Mouse (Mus musculus) lung, embryonic 15.5 days (tissue): ENCODE data around the gene Ccdc130. TPM values are rescaled to one million over a fixed set of nuclear protein-coding genes. Genes with fewer than 3 reads are reported as not detected.

Experiments
- ATAC-seq: fragments of 200-750 bp; cut with Nextera tagmentation; 2 replicates; pipeline ENCODE4 v1.8.0; 2017; ENCODE audit warnings: moderate number of reproducible peaks, borderline replicate concordance; ENCODE audit not compliant: low FRiP score, low TSS enrichment; ENCODE audit errors: extremely low read depth
- H3K27ac ChIP-seq: fragments of 300-500 bp; sonication (generic); 2 replicates; pipeline ENCODE4 v1.5.1; 2015; ENCODE audit warnings: moderate library complexity, mild to moderate bottlenecking, inconsistent platforms
- H3K27me3 ChIP-seq: fragments of 300-500 bp; sonication (generic); 2 replicates; pipeline ENCODE4 v1.6.1; 2015; ENCODE audit warnings: inconsistent platforms
- H3K36me3 ChIP-seq: fragments of 300-500 bp; sonication (generic); 2 replicates; pipeline ENCODE4 v1.6.1; 2015; ENCODE audit warnings: inconsistent platforms
- H3K4me1 ChIP-seq: fragments of 300-500 bp; sonication (generic); 2 replicates; pipeline ENCODE4 v1.6.1; 2015; ENCODE audit warnings: inconsistent platforms
- H3K4me2 ChIP-seq: fragments of 300-500 bp; sonication (generic); 2 replicates; pipeline ENCODE4 v1.6.1; 2015; ENCODE audit warnings: inconsistent platforms, mild to moderate bottlenecking, moderate library complexity
- H3K4me3 ChIP-seq: fragments of 300-500 bp; sonication (generic); 2 replicates; pipeline ENCODE4 v1.5.1; 2015; ENCODE audit warnings: mild to moderate bottlenecking, inconsistent platforms
- H3K9ac ChIP-seq: fragments of 300-500 bp; sonication (generic); 2 replicates; pipeline ENCODE4 v1.6.1; 2015; ENCODE audit warnings: inconsistent platforms
- H3K9me3 ChIP-seq: fragments of 300-500 bp; sonication (generic); 2 replicates; pipeline ENCODE4 v1.6.1; 2016; ENCODE audit warnings: inconsistent platforms
- WGBS: fragments of 180-500 bp; shearing (Covaris S2); methylation state at CpG from one replicate; pipeline ENCODE4 v1.1.7; 2015; 5-methylcytosine and 5-hydroxymethylcytosine counted together
- polyA plus RNA-seq: library from polyadenylated mRNA; unstranded; fragments of >200 nt; fragmentation: Nextera tagmentation; extraction: Ambion mirVana; gene quantifications from 2 replicates; pipeline ENCODE4 v1.2.1, GENCODE M21; 2015

Ccdc130 gene
- polyA plus RNA-seq, 1 experiment from 2014 or later = 20.5 TPM

GRCm38 (mm10) chr8:84236410-84236997 is 33.7 kb downstream of the Ccdc130 start:
- 0% methylated on average over 23 of the region's 30 CpGs for WGBS
- H3K27ac ChIP-seq = peak overlapping the region; percentile 64
- ATAC-seq = peak; percentile 0; the same call in 1 of the 2 replicates

GRCm38 (mm10) chr8:84235746-84236409 is 34.3 kb downstream of the Ccdc130 start:
- no peaks in the 10 kb centered on the region for H3K9me3 ChIP-seq
- peak overlapping the region; percentile 85 for H3K4me3 ChIP-seq
- H3K4me1 ChIP-seq = peaks cover 20% of the 10 kb centered on the region
- no peaks in the 10 kb centered on the region for H3K27me3 ChIP-seq
- WGBS = 17% methylated on average over 10 of the region's 10 CpGs
- peak overlapping the region; percentile 78 for H3K4me2 ChIP-seq
- peaks cover 22% of the 10 kb centered on the region; the same call in 1 of the 2 replicates for H3K36me3 ChIP-seq
- peak overlapping the region; percentile 91 for H3K9ac ChIP-seq
- peak overlapping the region; percentile 64 for H3K27ac ChIP-seq
- no peak for ATAC-seq

More at GRCm38 (mm10) chr8:84236410-84236997, 33.7 kb downstream of the Ccdc130 start:
- peaks cover 19% of the 10 kb centered on the region; the same call in 1 of the 2 replicates for H3K36me3 ChIP-seq
- peak overlapping the region; percentile 85 for H3K4me3 ChIP-seq
- H3K27me3 ChIP-seq = no peaks in the 10 kb centered on the region
- peak overlapping the region; percentile 78 for H3K4me2 ChIP-seq
- peaks cover 20% of the 10 kb centered on the region for H3K4me1 ChIP-seq
- H3K9ac ChIP-seq = peak overlapping the region; percentile 91
- no peaks in the 10 kb centered on the region for H3K9me3 ChIP-seq

DNA sequence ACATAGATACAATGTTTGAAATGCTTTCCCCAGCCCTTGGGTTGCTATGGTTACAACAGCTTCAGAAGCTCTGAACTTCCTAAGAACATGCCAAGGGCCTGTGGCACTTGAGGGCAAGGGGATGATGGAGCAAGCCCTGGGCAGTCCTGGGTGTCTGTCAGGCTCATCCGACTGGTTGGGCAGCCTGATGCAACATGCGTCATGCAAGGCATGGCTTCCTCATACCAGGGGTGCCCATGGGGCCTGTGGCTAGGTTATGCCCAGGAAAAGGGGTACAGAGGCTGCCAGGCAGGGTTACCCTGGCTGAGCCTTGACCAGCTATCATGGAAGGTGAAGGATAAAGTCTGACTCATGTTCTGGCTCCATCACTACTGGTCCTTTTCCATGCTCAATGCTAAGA is 37.1 kb downstream of the Ccdc130 start:
- no peak overlapping the region for H3K9ac ChIP-seq
- WGBS = 79% methylated on average over 2 of the region's 2 CpGs

GRCm38 (mm10) chr8:84230735-84231134 is 39.4 kb downstream of the Ccdc130 start:
- Histone ChIP-seq H3K4me1 (peaks cover 7% of the 10 kb centered on the region), H3K36me3 (peaks cover 73% of the 10 kb centered on the region)
- 73% methylated on average over 17 of the region's 17 CpGs for WGBS

More for the DNA sequence above, 37.1 kb downstream of the Ccdc130 start:
- ATAC-seq = no peak
- H3K4me2 ChIP-seq = no peak overlapping the region
- peaks cover 49% of the 10 kb centered on the region for H3K36me3 ChIP-seq
- no peaks in the 10 kb centered on the region for H3K9me3 ChIP-seq
- no peak overlapping the region for H3K4me3 ChIP-seq
- no peaks in the 10 kb centered on the region for H3K27me3 ChIP-seq
- no peak overlapping the region for H3K27ac ChIP-seq
- peaks cover 19% of the 10 kb centered on the region for H3K4me1 ChIP-seq

DNA sequence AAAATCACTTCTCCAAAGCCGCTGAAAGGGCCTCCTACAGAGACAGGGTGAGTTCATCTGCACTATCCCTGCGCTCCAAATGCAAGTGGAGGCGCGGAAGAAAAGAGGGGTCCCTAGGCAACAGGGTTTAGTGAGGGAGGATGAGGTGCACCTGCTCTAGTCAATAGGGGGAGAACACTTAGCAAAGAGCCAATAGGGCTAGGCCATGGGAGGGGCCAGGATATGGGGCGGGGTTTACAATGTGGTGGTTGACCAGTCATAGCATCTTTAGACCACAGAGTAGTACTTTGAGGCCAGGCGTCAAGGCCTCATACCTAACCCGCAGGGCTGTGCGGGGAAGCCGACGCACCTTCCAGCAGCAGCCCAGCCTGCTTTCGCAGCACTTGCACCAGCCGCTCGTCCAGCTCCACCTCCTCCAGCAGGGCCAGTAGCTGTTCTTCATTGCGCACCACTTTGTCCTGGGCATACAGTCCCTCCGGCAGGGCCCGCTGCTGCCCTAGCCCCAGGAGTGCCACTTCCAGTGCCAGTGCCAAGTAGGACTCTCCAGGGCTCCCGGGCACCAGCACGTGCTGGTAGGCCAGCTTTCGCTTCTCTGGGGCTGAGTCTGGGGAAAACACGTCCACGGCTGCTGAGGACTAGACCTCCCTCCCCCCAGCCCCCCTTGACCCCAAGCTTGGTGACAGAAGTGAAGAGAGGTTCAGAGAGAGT is 46.7 kb downstream of the Ccdc130 start:
- H3K36me3 ChIP-seq = peaks cover 93% of the 10 kb centered on the region
- H3K9me3 ChIP-seq = no peaks in the 10 kb centered on the region
- H3K27me3 ChIP-seq = no peaks in the 10 kb centered on the region
- no peak overlapping the region for H3K4me2 ChIP-seq
- WGBS = 82% methylated on average over 21 of the region's 21 CpGs
- no peaks in the 10 kb centered on the region for H3K4me1 ChIP-seq
- no peak overlapping the region for H3K9ac ChIP-seq
- no peak overlapping the region for H3K27ac ChIP-seq
- ATAC-seq = no peak
- no peak overlapping the region for H3K4me3 ChIP-seq

More at GRCm38 (mm10) chr8:84230735-84231134, 39.4 kb downstream of the Ccdc130 start:
- no peak overlapping the region for H3K9ac ChIP-seq
- H3K27ac ChIP-seq = no peak overlapping the region
- H3K4me2 ChIP-seq = no peak overlapping the region
- no peaks in the 10 kb centered on the region for H3K27me3 ChIP-seq
- H3K4me3 ChIP-seq = no peak overlapping the region
- no peak for ATAC-seq
- H3K9me3 ChIP-seq = no peaks in the 10 kb centered on the region

DNA sequence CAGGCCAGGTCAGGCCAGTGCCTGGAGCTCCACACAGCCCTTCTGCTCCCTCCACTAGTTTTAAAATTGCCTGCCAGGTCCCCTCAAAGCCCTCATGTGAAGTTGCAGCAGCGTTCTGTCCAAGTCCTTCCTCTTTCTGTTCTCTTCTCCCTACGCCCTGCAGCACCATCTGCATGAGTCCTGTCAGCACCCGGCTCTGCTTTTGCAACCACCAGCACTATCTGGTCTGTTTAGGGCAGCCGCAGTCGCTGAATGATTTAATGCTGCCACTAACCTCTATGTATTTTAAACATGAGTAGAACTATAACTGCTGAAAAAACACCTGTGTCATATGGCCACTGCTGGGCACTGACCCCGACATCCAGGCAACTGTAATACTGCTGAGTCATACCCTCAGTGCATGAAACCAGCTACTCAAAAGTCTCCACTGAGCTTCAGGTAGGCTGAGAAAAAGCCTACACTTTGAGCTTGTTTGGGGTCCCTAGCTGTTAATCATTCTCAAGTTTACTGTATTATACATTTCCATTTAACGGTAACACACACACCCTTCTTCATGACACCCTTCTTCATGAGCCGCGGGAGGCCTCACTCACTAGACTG is 47.5 kb downstream of the Ccdc130 start:
- no peaks in the 10 kb centered on the region for H3K4me1 ChIP-seq
- no peak overlapping the region for H3K4me3 ChIP-seq
- H3K27me3 ChIP-seq = no peaks in the 10 kb centered on the region
- H3K9me3 ChIP-seq = no peaks in the 10 kb centered on the region
- H3K9ac ChIP-seq = no peak overlapping the region
- ATAC-seq = no peak
- H3K27ac ChIP-seq = no peak overlapping the region
- peaks cover 93% of the 10 kb centered on the region for H3K36me3 ChIP-seq
- 88% methylated on average over 9 of the region's 9 CpGs for WGBS
- H3K4me2 ChIP-seq = no peak overlapping the region

DNA sequence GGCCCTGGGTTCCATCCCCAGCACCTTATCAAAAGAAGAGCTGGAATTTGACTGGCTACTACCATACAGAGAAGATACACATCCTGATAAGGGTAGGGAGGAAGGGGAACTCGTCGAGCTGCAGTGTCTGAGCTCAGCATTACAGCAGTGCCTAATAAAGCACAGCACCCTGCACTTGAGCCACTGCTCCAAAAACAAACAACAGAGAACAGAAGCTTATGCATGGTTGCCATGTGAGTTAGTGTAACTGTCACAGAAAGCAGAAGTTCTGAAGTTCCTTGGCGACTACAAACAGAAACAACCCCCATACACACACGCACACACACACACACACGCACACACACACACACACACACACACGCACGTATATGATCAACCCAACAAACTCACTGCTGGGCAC is 50.1 kb downstream of the Ccdc130 start:
- H3K27me3 ChIP-seq = no peaks in the 10 kb centered on the region
- ATAC-seq = no peak
- peaks cover 84% of the 10 kb centered on the region for H3K36me3 ChIP-seq
- no peaks in the 10 kb centered on the region for H3K4me1 ChIP-seq
- H3K4me3 ChIP-seq = no peak overlapping the region
- H3K4me2 ChIP-seq = no peak overlapping the region
- WGBS = 66% methylated on average over 7 of the region's 7 CpGs
- no peak overlapping the region for H3K9ac ChIP-seq
- no peaks in the 10 kb centered on the region for H3K9me3 ChIP-seq
- H3K27ac ChIP-seq = no peak overlapping the region

GRCm38 (mm10) chr8:84218143-84218542 is 52.0 kb downstream of the Ccdc130 start:
- Histone ChIP-seq H3K36me3 (peaks cover 82% of the 10 kb centered on the region), H3K9ac (no peak overlapping the region), H3K27me3 (no peaks in the 10 kb centered on the region), H3K4me3 (no peak overlapping the region), H3K4me2 (no peak overlapping the region), H3K9me3 (no peaks in the 10 kb centered on the region), H3K27ac (no peak overlapping the region), H3K4me1 (no peaks in the 10 kb centered on the region)
- WGBS = 80% methylated on average over 5 of the region's 5 CpGs
- ATAC-seq = no peak

DNA sequence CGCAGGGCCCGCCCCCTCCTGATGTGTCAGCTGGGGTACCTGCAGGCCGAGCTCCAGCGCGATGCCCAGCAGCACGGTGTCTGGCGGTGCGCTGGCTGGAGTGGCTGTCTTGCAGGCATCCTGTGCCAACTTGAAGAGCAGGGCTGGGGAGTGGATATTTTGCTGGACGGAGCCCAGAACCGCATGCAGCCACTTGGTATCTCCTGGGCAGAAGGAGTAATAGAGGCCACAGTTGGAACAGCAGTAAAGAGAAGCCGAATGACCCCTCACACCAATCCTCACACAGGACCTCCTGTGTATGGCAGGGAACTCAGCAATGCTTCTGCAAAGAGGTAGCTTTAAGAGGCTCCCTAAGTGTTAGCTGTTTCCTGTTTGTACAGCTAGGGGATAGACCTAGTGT is 53.0 kb downstream of the Ccdc130 start:
- Histone ChIP-seq H3K27ac (no peak overlapping the region), H3K9ac (no peak overlapping the region), H3K4me3 (no peak overlapping the region), H3K36me3 (peaks cover 81% of the 10 kb centered on the region), H3K4me2 (no peak overlapping the region), H3K9me3 (no peaks in the 10 kb centered on the region), H3K27me3 (no peaks in the 10 kb centered on the region), H3K4me1 (no peaks in the 10 kb centered on the region)
- ATAC-seq = no peak
- 94% methylated on average over 11 of the region's 11 CpGs for WGBS

GRCm38 (mm10) chr8:84213277-84213676 is 56.9 kb downstream of the Ccdc130 start:
- 88% methylated on average over 4 of the region's 4 CpGs for WGBS
- Histone ChIP-seq H3K27ac (no peak overlapping the region), H3K4me1 (peaks cover 7% of the 10 kb centered on the region), H3K36me3 (peaks cover 82% of the 10 kb centered on the region), H3K9me3 (no peaks in the 10 kb centered on the region), H3K4me3 (no peak overlapping the region), H3K27me3 (no peaks in the 10 kb centered on the region), H3K9ac (no peak overlapping the region), H3K4me2 (no peak overlapping the region)
- ATAC-seq = no peak

DNA sequence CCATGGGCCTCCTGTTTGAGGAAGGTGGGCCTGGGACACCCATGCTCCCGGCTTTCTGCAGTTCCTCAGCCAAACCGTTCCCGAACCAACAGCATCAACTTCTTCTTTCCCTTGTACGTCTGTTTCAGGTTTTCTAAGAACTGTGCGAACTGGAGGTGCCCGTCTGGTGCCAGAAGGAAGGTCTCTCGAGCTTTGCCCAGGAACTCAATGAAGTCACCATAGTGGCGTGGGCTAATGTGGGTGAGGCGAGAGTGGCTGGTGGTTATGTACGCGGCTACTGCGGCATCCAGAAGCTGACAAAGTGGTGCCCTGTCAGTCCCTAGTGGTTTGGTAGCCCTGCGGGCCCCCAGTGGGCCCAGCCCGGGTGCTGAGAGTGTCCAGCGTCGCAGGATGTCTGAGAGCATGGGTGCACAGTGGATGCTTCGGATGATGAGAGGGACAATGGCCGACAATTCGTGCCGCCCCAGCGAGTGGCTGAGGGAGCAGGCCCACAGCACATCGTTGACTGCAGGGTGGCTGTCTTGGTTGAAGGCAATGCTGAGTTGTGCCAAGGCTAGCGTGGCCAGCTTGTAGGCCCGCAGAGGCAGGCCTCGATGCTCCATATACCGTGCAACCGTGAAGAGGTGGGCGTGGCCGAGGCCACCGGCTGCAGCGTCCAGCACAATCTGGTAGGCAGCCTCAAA is 58.2 kb downstream of the Ccdc130 start:
- Histone ChIP-seq H3K27me3 (no peaks in the 10 kb centered on the region), H3K4me1 (peaks cover 15% of the 10 kb centered on the region), H3K4me2 (no peak overlapping the region), H3K9ac (no peak overlapping the region), H3K27ac (no peak overlapping the region), H3K9me3 (no peaks in the 10 kb centered on the region), H3K36me3 (peaks cover 71% of the 10 kb centered on the region), H3K4me3 (no peak overlapping the region)
- ATAC-seq = no peak
- 89% methylated on average over 31 of the region's 31 CpGs for whole genome bisulfite sequencing
